In the genomic region with DNA sequence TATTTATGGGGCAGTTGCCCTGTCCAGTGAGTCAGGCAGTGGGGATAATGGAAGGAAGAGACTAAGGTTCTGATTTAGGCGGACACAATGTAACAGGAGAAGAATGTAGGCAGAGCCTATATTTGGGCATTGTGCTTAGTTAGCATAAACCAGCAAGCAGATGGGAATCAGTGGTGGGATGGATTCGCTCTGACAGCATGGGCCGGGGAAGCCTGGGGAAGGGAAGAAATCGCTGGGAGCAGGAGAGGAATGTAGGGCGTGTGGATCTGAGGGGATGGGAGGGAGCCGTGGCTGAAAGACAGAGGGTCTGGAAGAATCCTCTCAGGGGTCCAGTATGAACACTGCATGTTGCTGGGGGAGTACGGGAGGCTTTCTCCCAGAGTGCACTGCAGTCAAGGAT, we compare ENCODE assay signal across 10 mouse cellular contexts. TPM values are rescaled to one million over a fixed set of nuclear protein-coding genes. Genes with fewer than 3 reads are reported as not detected.
DNase-seq lines count a peak whose midpoint lies in the region; ATAC-seq and TF ChIP-seq lines count a peak whose summit lies in the region.
"Had no signal": no experiment of that assay in that cellular context is flagged by ENCODE, and none has a peak within 500 bp of the region (broad histone marks: within the 10 kb centered on the region; RNA-seq: fewer than 3 reads in every experiment).

No protein-coding gene starts in this region.

- H3K9ac ChIP-seq in forebrain, postnatal 0 days = no peak overlapping the region
- H3K9ac ChIP-seq in forebrain, embryonic 15.5 days (replicated peaks) = no peak overlapping the region
- no peak overlapping the region for H3K9ac ChIP-seq in forebrain, embryonic 11.5 days (ENCODE audit: low read length)
- H3K9ac ChIP-seq: lung, embryonic 15.5 days had no signal

- peak; percentile 78 for ATAC-seq in forebrain, postnatal 0 days
- no peak; the same call in 1 of the 2 replicates for ATAC-seq in forebrain, embryonic 15.5 days (replicated peaks)
- ATAC-seq in forebrain, embryonic 11.5 days (replicated peaks; ENCODE audit: low FRiP score) = no peak

- no peaks in the 10 kb centered on the region for H3K9me3 ChIP-seq in forebrain, postnatal 0 days (ENCODE audit: low read length)
- H3K9me3 ChIP-seq in forebrain, embryonic 15.5 days = no peaks in the 10 kb centered on the region
- H3K9me3 ChIP-seq in forebrain, embryonic 11.5 days (ENCODE audit: control insufficient read depth, low read length) = no peaks in the 10 kb centered on the region
- H3K9me3 ChIP-seq: lung, embryonic 15.5 days had no signal

- H3K4me2 ChIP-seq in forebrain, postnatal 0 days (ENCODE audit: low read depth) = no peak overlapping the region
- H3K4me2 ChIP-seq in forebrain, embryonic 15.5 days (replicated peaks) = no peak overlapping the region
- no peak overlapping the region for H3K4me2 ChIP-seq in forebrain, embryonic 11.5 days (ENCODE audit: low read depth, low read length, severe bottlenecking)
- H3K4me2 ChIP-seq: lung, embryonic 15.5 days had no signal

- no peaks in the 10 kb centered on the region for H3K27me3 ChIP-seq in forebrain, postnatal 0 days (ENCODE audit: insufficient read depth, low read length)
- H3K27me3 ChIP-seq in forebrain, embryonic 15.5 days = no peaks in the 10 kb centered on the region
- no peaks in the 10 kb centered on the region for H3K27me3 ChIP-seq in forebrain, embryonic 11.5 days (ENCODE audit: control insufficient read depth, insufficient read depth, low read length)
- H3K27me3 ChIP-seq: lung, embryonic 15.5 days had no signal

- H3K4me1 ChIP-seq in forebrain, postnatal 0 days (ENCODE audit: insufficient read depth) = no peaks in the 10 kb centered on the region
- H3K4me1 ChIP-seq in forebrain, embryonic 15.5 days = peaks cover 8% of the 10 kb centered on the region; the same call in 1 of the 2 replicates
- no peaks in the 10 kb centered on the region for H3K4me1 ChIP-seq in forebrain, embryonic 11.5 days (replicated peaks; ENCODE audit: control insufficient read depth, insufficient read depth, low read length)
- H3K4me1 ChIP-seq: lung, embryonic 15.5 days had no signal

- no peak overlapping the region for H3K4me3 ChIP-seq in forebrain, postnatal 0 days (ENCODE audit: low read depth, low read length)
- H3K4me3 ChIP-seq in forebrain, embryonic 15.5 days = no peak overlapping the region
- no peak overlapping the region for H3K4me3 ChIP-seq in layer of hippocampus, adult 2 months
- no peak overlapping the region for H3K4me3 ChIP-seq in forebrain, embryonic 11.5 days (ENCODE audit: low read depth, low read length)
- H3K4me3 ChIP-seq: erythroblast, embryonic 14.5 days; lung, embryonic 15.5 days had no signal

- peak; percentile 48 for DNase-seq in forebrain, postnatal 0 days
- peak; percentile 55 for DNase-seq in cerebellum, adult 8-10 months
- DNase-seq in layer of hippocampus, adult 2 months (ENCODE audit: low spot score in 2 of 2) = peak; percentile 61 to 80
- DNase-seq in retina, embryonic 14.5 days (ENCODE audit: low spot score) = peak; percentile 61
- no peak for DNase-seq in adrenal gland, adult (ENCODE audit: inconsistent age in 2 of 2, low spot score in 1 of 2)
- DNase-seq in ovary, postnatal 14 days (ENCODE audit: low spot score) = no peak
- DNase-seq in forebrain, embryonic 11.5 days (ENCODE audit: low spot score) = no peak

- TF ChIP-seq CTCF in forebrain, postnatal 0 days (IDR thresholded peaks at IDR 0.05; ENCODE audit: low read depth) = no peak
- no peak for TF ChIP-seq CTCF in layer of hippocampus, adult 2 months (conservative IDR thresholded peaks at IDR 0.05)

- H3K27ac ChIP-seq in forebrain, postnatal 0 days (ENCODE audit: low read depth, low read length) = peak overlapping the region; percentile 15; the same call in 1 of the 2 replicates
- no peak overlapping the region for H3K27ac ChIP-seq in forebrain, embryonic 15.5 days (replicated peaks)
- H3K27ac ChIP-seq in layer of hippocampus, adult 2 months = peak overlapping the region; percentile 70
- H3K27ac ChIP-seq in forebrain, embryonic 11.5 days (ENCODE audit: low read depth, low read length) = no peak overlapping the region
- H3K27ac ChIP-seq: lung, embryonic 15.5 days had no signal

- H3K36me3 ChIP-seq in forebrain, postnatal 0 days (ENCODE audit: insufficient read depth) = no peaks in the 10 kb centered on the region
- H3K36me3 ChIP-seq in forebrain, embryonic 15.5 days = no peaks in the 10 kb centered on the region
- no peaks in the 10 kb centered on the region for H3K36me3 ChIP-seq in forebrain, embryonic 11.5 days (ENCODE audit: control insufficient read depth, insufficient read depth, low read length)
- H3K36me3 ChIP-seq: lung, embryonic 15.5 days had no signal

- WGBS in forebrain, postnatal 0 days = 47% methylated on average over 7 of the region's 7 CpGs
- WGBS in forebrain, embryonic 15.5 days = 56% methylated on average over 7 of the region's 7 CpGs
- WGBS in forebrain, embryonic 11.5 days = 71% methylated on average over 7 of the region's 7 CpGs

RNA-seq across cellular contexts. Expression of a gene that starts 49.0 kb away (rescaled TPM):
- total RNA-seq in forebrain, postnatal 0 days (2014; rRNA removed) = 160 and 199 TPM in 2 replicates
- 50.2 and 53.7 TPM in 2 replicates for polyA plus RNA-seq in forebrain, postnatal 0 days (2015; fragmentation: Nextera tagmentation; extraction: Ambion mirVana)
- polyA plus RNA-seq in forebrain, embryonic 15.5 days (2015; fragmentation: Nextera tagmentation; extraction: Ambion mirVana) = 39.7 and 43.7 TPM in 2 replicates
- 100 to 1,000 TPM; 476 to 506 TPM for total RNA-seq in layer of hippocampus, adult 2 months (2021)
- polyA plus RNA-seq in forebrain, embryonic 11.5 days (2014; fragmentation: Nextera tagmentation; extraction: Ambion mirVana) = 121 and 122 TPM in 2 replicates

Comparison
In these comparisons a context has a peak if more than half of its experiments do, and no peak if none do; other contexts are left out.
1. DNase-seq: peak in forebrain, postnatal 0 days (single experiment), cerebellum, adult 8-10 months (single experiment), layer of hippocampus, adult 2 months (2 of 2) and retina, embryonic 14.5 days (single experiment); none in adrenal gland, adult (0 of 2), ovary, postnatal 14 days (single experiment) and forebrain, embryonic 11.5 days (single experiment).
2. H3K27ac ChIP-seq: peak in forebrain, postnatal 0 days (single experiment) and layer of hippocampus, adult 2 months (single experiment); none in forebrain, embryonic 15.5 days (single experiment) and forebrain, embryonic 11.5 days (single experiment).